Mouse (Mus musculus): ENCODE measurements at regions not wholly inside any gene's neighbourhood (a gene's known extent, or its start where the extent isn't known, plus 50 kb on each side); places are given as distances from the start of the nearest gene placed in this dataset.

DNA sequence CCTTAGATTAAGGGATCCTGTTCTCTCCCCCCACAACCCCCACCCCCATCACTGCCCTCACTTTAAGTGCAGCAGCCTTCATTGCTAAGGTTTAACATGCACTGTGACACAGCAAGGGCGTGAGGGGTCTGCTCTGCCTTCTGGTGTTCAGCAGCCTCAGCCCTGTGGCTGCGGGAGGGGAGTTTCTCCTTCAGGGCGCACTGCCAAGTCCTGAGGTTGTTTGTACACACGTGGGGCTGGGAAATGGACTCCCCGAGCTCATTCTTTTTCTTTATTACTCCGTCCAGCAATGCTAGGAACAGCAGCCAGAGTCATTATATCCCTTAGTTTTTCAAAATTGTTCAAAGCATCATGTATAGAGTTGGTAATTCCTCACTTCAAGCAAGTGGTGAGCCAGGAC lies 363.1 kb downstream of the Ptpru start:
- no peaks in the 10 kb centered on the region for H3K36me3 ChIP-seq (ENCODE audit: control insufficient read depth, insufficient read depth, low read length)
- H3K27ac ChIP-seq (ENCODE audit: low read depth, low read length): no peak overlapping the region
- H3K9ac ChIP-seq (ENCODE audit: low read depth, low read length): no peak overlapping the region
- WGBS: 77% methylated on average over 6 of the region's 6 CpGs
- no peak for DNase-seq (ENCODE audit: low spot score)
- no peak overlapping the region for H3K4me2 ChIP-seq (replicated peaks; ENCODE audit: low read depth, low read length)
- no peaks in the 10 kb centered on the region for H3K4me1 ChIP-seq (replicated peaks; ENCODE audit: control insufficient read depth, insufficient read depth, low read length)
- no peak for ATAC-seq (ENCODE audit: low FRiP score)
- H3K9me3 ChIP-seq (ENCODE audit: control insufficient read depth, low read length): no peaks in the 10 kb centered on the region
- H3K4me3 ChIP-seq (ENCODE audit: low read depth, low read length): no peak overlapping the region
- H3K27me3 ChIP-seq (ENCODE audit: control insufficient read depth, insufficient read depth, low read length): no peaks in the 10 kb centered on the region; the same call in 1 of the 2 replicates

DNA sequence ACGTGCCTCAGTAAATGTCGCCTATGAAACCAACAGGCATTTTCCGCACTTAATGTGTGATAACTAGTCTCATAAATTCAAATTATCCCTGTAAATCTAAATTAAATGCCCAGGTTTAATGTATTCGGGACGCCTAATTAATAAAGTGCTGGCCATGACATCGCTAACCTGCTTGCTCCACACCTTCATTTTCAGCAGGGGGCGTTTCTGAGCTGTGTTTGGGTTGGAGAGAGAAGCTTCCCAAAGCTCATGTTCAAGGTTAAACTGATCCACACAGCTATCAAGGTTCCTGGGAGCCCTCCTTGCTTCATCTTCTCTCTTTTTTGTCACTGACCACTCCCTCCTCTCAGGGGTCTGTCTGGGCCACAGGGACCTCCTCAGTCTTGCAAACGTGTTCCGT lies 359.2 kb downstream of the Ptpru start:
- DNase-seq (ENCODE audit: low spot score) (no peak), ATAC-seq (ENCODE audit: low FRiP score) (no peak)
- no peak overlapping the region for H3K9ac ChIP-seq (ENCODE audit: low read depth, low read length)
- H3K27me3 ChIP-seq (ENCODE audit: control insufficient read depth, insufficient read depth, low read length): no peaks in the 10 kb centered on the region; the same call in 1 of the 2 replicates
- no peak overlapping the region for H3K4me2 ChIP-seq (replicated peaks; ENCODE audit: low read depth, low read length)
- H3K27ac ChIP-seq (ENCODE audit: low read depth, low read length): no peak overlapping the region
- H3K36me3 ChIP-seq (ENCODE audit: control insufficient read depth, insufficient read depth, low read length): no peaks in the 10 kb centered on the region
- no peaks in the 10 kb centered on the region; the same call in 1 of the 2 replicates for H3K4me1 ChIP-seq (replicated peaks; ENCODE audit: control insufficient read depth, insufficient read depth, low read length)
- 73% methylated on average over 9 of the region's 9 CpGs for WGBS
- no peaks in the 10 kb centered on the region for H3K9me3 ChIP-seq (ENCODE audit: control insufficient read depth, low read length)
- H3K4me3 ChIP-seq (ENCODE audit: low read depth, low read length): no peak overlapping the region

- H3K4me3 ChIP-seq (ENCODE audit: low read depth, low read length): no peak overlapping the region
- H3K9ac ChIP-seq (ENCODE audit: low read depth, low read length): no peak overlapping the region
- H3K4me2 ChIP-seq (replicated peaks; ENCODE audit: low read depth, low read length): no peak overlapping the region
- H3K27ac ChIP-seq (ENCODE audit: low read depth, low read length): 0 out of 2 replicates have a peak overlapping the region, but pooled peaks have one; percentile 47
- 50% methylated on average over 15 of the region's 15 CpGs for WGBS
- ATAC-seq (ENCODE audit: low FRiP score) (no peak), DNase-seq (ENCODE audit: low spot score) (no peak)
- no peaks in the 10 kb centered on the region; the same call in none of the 2 replicates for H3K4me1 ChIP-seq (replicated peaks; ENCODE audit: control insufficient read depth, insufficient read depth, low read length)
- H3K27me3 ChIP-seq (ENCODE audit: control insufficient read depth, insufficient read depth, low read length): no peaks in the 10 kb centered on the region
- H3K36me3 ChIP-seq (ENCODE audit: control insufficient read depth, insufficient read depth, low read length): no peaks in the 10 kb centered on the region
- H3K9me3 ChIP-seq (ENCODE audit: control insufficient read depth, low read length): no peaks in the 10 kb centered on the region
These were observed 354.0 kb downstream of the Ptpru start for GRCm38 (mm10) chr4:131483958-131484605.

DNA sequence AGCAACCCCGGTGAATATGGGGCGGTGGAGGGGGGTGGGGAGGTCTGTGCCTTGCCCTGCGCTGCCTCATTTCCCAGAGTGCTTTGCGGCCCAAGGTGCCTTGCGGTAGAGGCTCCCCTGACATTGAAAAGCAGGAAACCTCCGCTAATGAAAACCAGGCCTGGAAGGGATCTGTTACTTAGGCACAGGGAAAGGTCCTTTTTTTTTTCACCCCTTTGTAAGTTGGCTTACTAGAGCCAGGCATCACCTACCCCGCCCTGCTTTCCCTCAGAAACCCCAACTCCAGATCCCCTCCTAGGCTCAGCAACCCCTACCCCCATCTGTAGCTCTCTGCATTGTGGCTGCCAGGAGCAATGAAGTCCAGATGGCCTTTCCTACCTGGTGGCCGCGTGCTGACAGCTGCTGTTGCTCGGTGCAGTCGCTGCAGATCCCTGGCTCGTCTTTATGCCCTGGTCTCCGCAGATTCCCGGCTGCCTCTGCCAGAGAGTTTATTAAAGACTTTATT lies 353.4 kb downstream of the Ptpru start:
- peak; percentile 54 for DNase-seq (ENCODE audit: low spot score)
- WGBS: 37% methylated on average over 14 of the region's 14 CpGs
- Histone ChIP-seq H3K4me2 (replicated peaks; ENCODE audit: low read depth, low read length) (no peak overlapping the region), H3K27me3 (ENCODE audit: control insufficient read depth, insufficient read depth, low read length) (no peaks in the 10 kb centered on the region), H3K9ac (ENCODE audit: low read depth, low read length) (no peak overlapping the region), H3K4me1 (replicated peaks; ENCODE audit: control insufficient read depth, insufficient read depth, low read length) (no peaks in the 10 kb centered on the region; the same call in none of the 2 replicates), H3K27ac (ENCODE audit: low read depth, low read length) (0 out of 2 replicates have a peak overlapping the region, but pooled peaks have one; percentile 42), H3K9me3 (ENCODE audit: control insufficient read depth, low read length) (no peaks in the 10 kb centered on the region), H3K36me3 (ENCODE audit: control insufficient read depth, insufficient read depth, low read length) (no peaks in the 10 kb centered on the region), H3K4me3 (ENCODE audit: low read depth, low read length) (no peak overlapping the region)
- ATAC-seq (ENCODE audit: low FRiP score): no peak

DNA sequence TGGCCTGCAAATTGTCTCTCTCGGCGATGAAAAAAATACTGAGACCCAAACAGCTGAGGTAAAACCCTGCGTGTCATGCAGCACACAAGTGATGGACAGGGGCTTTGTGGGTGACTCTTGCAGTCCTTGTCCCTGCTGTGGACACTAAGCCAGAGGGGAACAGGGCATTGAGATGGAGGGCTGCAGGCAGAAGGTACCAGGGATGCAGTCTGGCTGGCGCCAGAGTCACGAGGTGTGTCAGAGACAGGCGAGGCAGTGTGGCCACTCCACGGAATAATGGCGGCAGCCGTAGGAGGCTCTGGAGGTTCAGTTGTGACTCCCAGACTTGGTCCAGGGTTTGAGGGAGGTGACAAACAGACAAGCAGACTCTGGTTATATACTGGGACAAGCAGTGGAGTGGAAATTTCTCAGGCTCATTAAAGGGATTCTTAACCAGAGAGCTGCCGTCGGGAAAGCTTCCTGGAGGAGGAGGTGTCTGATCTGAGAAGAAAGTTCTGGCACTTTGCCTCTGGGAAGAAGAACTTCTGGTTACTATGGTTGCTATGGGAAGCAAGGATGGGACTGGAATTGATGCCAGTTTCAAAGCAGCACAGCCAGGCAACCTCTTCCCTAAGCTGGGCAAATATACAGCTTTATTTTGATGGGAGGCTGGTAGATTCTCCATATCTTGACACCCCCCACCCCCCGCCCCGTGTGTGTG lies 352.8 kb downstream of the Ptpru start:
- no peak for ATAC-seq (ENCODE audit: low FRiP score)
- H3K4me1 ChIP-seq (replicated peaks; ENCODE audit: control insufficient read depth, insufficient read depth, low read length): no peaks in the 10 kb centered on the region; the same call in none of the 2 replicates
- H3K4me2 ChIP-seq (replicated peaks; ENCODE audit: low read depth, low read length): no peak overlapping the region
- no peaks in the 10 kb centered on the region for H3K36me3 ChIP-seq (ENCODE audit: control insufficient read depth, insufficient read depth, low read length)
- 77% methylated on average over 13 of the region's 13 CpGs for WGBS
- H3K9me3 ChIP-seq (ENCODE audit: control insufficient read depth, low read length): no peaks in the 10 kb centered on the region
- H3K9ac ChIP-seq (ENCODE audit: low read depth, low read length): no peak overlapping the region
- 0 out of 2 replicates have a peak overlapping the region, but pooled peaks have one; percentile 42 for H3K27ac ChIP-seq (ENCODE audit: low read depth, low read length)
- no peaks in the 10 kb centered on the region for H3K27me3 ChIP-seq (ENCODE audit: control insufficient read depth, insufficient read depth, low read length)
- no peak for DNase-seq (ENCODE audit: low spot score)
- no peak overlapping the region for H3K4me3 ChIP-seq (ENCODE audit: low read depth, low read length)

- H3K9me3 ChIP-seq (ENCODE audit: control insufficient read depth, low read length): no peaks in the 10 kb centered on the region
- no peak overlapping the region for H3K4me2 ChIP-seq (replicated peaks; ENCODE audit: low read depth, low read length)
- H3K27ac ChIP-seq (ENCODE audit: low read depth, low read length): no peak overlapping the region
- no peaks in the 10 kb centered on the region for H3K27me3 ChIP-seq (ENCODE audit: control insufficient read depth, insufficient read depth, low read length)
- 8% methylated on average over 4 of the region's 4 CpGs for WGBS
- H3K36me3 ChIP-seq (ENCODE audit: control insufficient read depth, insufficient read depth, low read length): no peaks in the 10 kb centered on the region
- no peak overlapping the region for H3K9ac ChIP-seq (ENCODE audit: low read depth, low read length)
- H3K4me3 ChIP-seq (ENCODE audit: low read depth, low read length): no peak overlapping the region
- ATAC-seq (ENCODE audit: low FRiP score) (peak; percentile 56; the same call in 1 of the 2 replicates), DNase-seq (ENCODE audit: low spot score) (peak; percentile 93)
- no peaks in the 10 kb centered on the region; the same call in none of the 2 replicates for H3K4me1 ChIP-seq (replicated peaks; ENCODE audit: control insufficient read depth, insufficient read depth, low read length)
These were observed 351.3 kb downstream of the Ptpru start for GRCm38 (mm10) chr4:131486821-131487220.

GRCm38 (mm10) chr4:131488246-131488645 lies 349.8 kb downstream of the Ptpru start:
- ATAC-seq (ENCODE audit: low FRiP score): no peak
- Histone ChIP-seq H3K4me2 (replicated peaks; ENCODE audit: low read depth, low read length) (no peak overlapping the region), H3K9me3 (ENCODE audit: control insufficient read depth, low read length) (no peaks in the 10 kb centered on the region), H3K9ac (ENCODE audit: low read depth, low read length) (0 out of 2 replicates have a peak overlapping the region, but pooled peaks have one; percentile 24), H3K4me3 (ENCODE audit: low read depth, low read length) (no peak overlapping the region), H3K27ac (ENCODE audit: low read depth, low read length) (no peak overlapping the region), H3K27me3 (ENCODE audit: control insufficient read depth, insufficient read depth, low read length) (no peaks in the 10 kb centered on the region), H3K36me3 (ENCODE audit: control insufficient read depth, insufficient read depth, low read length) (no peaks in the 10 kb centered on the region), H3K4me1 (replicated peaks; ENCODE audit: control insufficient read depth, insufficient read depth, low read length) (no peaks in the 10 kb centered on the region; the same call in none of the 2 replicates)
- 43% methylated on average over 6 of the region's 6 CpGs for WGBS
- DNase-seq (ENCODE audit: low spot score): no peak

- DNase-seq (ENCODE audit: low spot score): no peak
- Histone ChIP-seq H3K36me3 (ENCODE audit: control insufficient read depth, insufficient read depth, low read length) (no peaks in the 10 kb centered on the region), H3K9ac (ENCODE audit: low read depth, low read length) (no peak overlapping the region), H3K27ac (ENCODE audit: low read depth, low read length) (no peak overlapping the region), H3K27me3 (ENCODE audit: control insufficient read depth, insufficient read depth, low read length) (no peaks in the 10 kb centered on the region), H3K9me3 (ENCODE audit: control insufficient read depth, low read length) (no peaks in the 10 kb centered on the region), H3K4me3 (ENCODE audit: low read depth, low read length) (no peak overlapping the region), H3K4me2 (replicated peaks; ENCODE audit: low read depth, low read length) (no peak overlapping the region), H3K4me1 (replicated peaks; ENCODE audit: control insufficient read depth, insufficient read depth, low read length) (no peaks in the 10 kb centered on the region; the same call in none of the 2 replicates)
- ATAC-seq (ENCODE audit: low FRiP score): no peak
- WGBS: 67% methylated on average over 3 of the region's 3 CpGs
These were observed 349.0 kb downstream of the Ptpru start for GRCm38 (mm10) chr4:131489056-131489455.

Data from hindbrain, embryonic 11.5 days (tissue).